Mouse (Mus musculus): ENCODE results near the gene Skil.

The Skil gene

DNA sequence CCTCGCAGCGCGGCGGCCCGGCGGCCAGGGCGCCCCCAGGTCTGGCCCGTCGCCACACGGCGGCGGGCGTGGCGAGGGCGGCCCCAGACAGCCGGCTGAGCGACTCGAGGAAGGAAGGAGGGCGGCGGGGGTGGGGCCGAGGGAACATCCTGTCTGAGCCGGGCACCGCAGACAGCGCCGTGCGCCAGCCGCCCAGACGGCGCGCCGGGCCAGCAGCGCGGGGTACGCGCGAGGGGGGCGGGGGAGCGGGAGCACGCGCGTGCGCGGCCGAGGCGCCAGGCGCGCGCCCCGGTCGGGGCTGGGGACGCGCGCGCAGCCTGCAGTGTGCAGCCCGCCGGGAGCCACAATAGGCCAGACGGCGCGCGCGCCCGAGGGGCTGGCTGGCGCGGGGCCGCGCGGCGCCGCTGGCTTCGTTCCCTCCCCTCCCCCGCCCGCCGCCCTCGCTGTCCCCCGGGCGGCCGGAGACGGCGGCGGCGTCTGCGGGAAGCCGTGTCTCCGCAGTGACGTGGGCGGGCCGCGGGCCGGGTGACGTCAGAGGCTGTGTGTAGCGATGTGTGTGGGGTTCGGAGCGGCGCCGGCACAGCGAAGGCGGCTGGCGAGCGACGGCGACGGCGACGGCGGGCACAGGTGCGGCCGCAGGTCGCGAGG lies at the start of gene Skil:
Gene Skil, plus strand, starts transcription at position 528 of the 648 bp plus-strand sequence.
- whole genome bisulfite sequencing = under 1% methylated on average over 92 of the region's 109 CpGs

DNA sequence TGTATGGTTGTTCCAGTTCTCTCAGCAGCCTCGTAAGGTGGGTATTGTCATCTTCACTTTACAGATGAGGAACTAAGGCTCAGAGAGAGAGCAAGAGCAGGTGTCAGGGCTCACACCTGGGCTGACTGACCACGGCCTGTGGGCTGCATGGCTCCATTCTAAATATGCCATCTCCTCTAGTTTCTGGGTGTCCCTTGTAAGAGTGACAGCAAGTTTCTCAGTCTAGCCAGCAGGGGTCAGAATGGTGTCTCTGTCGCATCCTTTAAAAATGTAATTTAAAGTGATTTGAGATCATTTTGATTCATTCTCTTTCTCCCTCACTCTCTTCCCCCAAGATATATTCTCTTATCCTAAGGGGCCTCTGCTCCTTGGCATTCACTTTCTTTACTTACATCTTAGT lies 47.6 kb upstream of the Skil start:
- 53% methylated on average over 3 of the region's 3 CpGs for WGBS

DNA sequence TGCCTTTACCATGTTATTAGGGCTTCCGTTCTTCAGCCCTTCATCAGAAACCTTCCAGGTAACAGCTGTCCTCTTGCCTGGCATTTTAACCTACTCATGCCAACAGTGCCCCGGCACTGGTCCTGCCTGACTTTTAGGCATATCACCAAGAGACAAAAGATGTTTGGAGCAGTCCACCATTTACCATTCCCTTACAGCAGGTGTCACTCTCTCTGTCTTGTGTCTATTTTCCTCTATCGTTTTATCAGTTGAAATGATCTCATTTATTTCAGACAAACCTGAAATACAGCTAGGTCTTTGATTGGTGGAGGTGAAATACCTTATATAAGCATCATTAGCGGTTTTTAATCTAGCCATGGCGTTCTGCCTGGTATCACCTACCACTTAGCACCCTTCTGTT lies 45.8 kb upstream of the Skil start:
- 65% methylated on average over 5 of the region's 5 CpGs for WGBS

DNA sequence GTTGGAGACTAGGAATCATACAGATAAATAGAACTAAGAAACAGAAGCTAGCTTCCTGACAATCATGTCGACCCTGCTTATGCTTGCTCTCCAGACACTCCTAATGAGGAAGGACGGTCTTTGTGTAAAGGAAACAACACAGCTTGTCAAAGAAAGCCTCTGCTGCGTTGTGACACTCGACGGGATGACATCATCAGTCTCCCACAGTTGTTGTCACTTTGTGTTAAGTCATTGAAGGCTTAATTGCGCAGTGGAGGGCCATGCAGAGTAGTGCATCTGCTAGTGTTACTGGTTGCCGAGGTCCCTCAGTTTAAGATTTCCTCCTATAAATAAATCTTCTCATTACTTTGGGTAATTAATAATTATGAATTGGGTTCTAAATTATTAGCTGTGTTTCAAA lies 44.5 kb upstream of the Skil start:
- 45% methylated on average over 7 of the region's 7 CpGs for WGBS

DNA sequence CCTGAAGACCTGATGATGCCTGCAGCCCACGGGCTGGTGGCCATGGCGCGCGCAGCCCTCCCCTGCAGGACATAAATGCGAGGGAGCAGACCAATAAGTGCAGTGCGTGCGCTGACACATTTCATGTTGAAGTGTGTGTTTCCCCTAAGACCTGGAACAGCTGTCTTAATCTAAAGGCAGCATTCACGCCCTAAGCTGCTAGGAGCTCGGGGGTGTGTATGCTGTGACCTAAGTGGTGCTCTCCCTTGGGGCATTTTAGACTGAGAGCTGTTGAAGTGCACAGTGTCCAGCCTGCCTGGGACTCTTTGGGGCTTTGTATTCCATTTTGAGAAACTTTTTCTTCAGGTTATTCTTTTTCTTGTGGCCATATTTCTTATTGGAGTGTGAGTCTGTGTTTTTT lies 43.1 kb upstream of the Skil start:
- whole genome bisulfite sequencing = 91% methylated on average over 9 of the region's 9 CpGs

DNA sequence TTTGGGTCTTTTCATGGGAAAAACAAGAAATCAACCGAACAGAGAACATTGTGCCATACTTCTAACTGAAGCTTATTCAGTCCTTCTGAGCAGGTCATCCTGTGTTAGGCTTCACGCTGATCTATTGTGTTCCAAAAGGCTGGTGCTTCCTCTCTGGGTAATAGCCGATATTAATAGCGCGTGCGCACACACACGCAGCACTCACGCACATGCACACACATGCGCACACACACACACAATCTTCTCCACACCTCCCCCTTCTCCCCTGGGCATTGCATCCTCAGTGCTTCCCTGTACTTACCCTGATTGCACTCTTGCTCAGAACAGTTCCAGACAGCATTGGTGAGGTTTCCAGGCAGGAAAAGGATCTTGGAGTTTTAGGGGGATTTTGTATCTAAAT lies 41.7 kb upstream of the Skil start:
- 86% methylated on average over 9 of the region's 9 CpGs for WGBS

DNA sequence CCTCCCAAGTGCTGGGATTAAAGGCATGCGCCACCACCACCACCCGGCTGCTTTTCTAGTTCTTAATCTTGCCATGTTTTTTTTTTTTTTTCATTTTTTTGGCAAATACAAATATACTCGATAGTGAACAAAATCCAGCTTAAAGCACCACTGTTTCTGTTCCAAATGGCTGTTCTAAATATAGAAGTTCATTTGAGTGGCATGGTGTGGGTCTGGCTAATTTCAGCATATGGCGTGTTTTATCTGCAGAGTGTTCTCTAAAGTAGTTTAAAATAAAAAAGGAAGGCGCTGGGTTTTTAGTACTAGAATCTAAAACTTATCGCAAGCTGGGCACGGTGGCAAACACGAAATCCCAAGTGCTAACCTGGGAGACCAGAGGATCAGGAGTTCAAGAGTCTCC lies 40.0 kb upstream of the Skil start:
- 55% methylated on average over 8 of the region's 8 CpGs for WGBS

DNA sequence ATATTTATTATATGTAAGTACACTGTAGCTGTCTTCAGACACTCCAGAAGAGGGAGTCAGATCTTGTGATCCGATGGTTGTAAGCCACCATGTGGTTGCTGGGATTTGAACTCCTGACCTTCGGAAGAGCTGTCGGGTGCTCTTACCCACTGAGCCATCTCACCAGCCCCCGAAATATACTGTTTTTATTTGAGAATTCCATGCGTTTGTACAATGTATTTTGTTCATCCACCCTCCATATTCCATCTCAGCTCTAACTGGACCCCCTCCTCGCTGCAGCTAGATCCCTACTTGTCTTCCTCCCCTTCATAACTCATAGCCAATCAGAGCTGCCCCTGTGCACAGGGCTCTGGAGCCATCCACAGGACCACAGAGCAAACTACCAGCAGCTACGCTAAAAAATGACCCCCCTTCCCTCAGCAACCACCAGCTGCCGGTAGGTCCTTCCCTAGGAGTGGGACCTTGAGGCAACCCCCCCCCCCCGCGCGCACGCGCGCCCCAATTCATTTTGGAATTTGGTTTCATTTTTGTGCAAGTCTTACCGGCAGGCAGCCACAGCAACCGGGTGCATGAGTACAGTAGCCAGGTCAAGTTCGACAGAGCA lies 38.7 kb upstream of the Skil start:
- 19% methylated on average over 17 of the region's 17 CpGs for WGBS

DNA sequence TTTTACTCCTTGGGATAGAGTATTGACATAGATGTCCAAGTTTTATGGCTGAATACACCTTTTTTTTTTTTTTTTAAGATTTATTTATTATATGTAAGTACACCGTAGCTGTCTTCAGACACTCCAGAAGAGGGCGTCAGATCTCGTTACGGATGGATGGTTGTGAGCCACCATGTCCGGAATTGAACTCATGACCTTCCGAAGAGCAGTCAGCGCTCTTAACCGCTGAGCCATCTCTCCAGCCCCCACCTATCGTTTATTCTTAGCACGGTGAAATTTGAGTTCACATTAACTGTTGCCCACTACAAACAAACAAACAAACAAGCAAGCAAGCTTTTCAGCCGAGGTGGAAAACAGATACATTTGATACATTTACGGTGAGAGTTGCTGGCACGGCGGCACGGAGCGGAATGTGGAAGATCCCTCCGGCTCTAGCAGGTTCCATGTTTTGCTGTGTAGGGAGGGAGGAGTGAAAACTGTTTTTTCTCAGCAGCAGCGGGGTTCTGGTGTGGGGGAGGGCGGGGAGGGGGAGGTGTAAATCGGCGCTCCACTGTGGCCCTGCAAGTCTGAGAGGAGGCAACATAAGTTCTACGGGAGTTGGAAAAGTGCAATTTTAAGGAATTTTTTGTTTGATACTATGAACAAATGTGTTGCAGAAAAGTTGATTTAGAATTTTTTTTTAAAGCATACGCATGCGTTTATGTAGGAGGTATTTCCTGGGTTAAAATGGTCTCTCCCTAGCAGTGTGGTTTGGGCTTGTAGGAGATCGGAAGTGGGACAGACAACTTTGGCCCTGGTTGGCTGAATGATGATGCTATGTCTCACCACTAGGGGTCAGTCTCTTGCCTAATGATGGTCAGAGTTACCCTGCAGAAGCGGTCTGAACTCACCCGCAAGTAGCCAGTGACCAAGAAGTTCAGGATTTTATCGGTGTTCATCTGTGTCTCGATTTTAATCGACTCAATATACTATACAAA lies 37.9 kb upstream of the Skil start:
- WGBS = 1% methylated on average over 30 of the region's 30 CpGs

DNA sequence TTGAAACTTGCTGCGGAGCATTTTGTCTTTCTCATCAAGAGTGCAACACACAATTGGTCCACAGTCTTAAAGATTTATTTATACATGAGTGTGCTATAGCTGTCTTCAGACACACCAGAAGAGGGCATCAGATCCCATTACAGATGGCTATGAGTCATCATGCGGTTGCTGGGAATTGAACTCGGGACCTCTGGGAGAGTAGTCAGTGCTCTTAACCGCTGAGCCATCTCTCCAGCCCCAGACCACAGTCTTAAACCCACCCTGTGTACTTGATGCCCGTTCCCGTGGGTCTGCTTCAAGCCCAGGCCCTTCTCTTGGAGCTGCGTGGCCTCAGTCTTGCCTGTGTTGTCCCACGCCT lies 34.1 kb upstream of the Skil start:
- WGBS = 84% methylated on average over 8 of the region's 8 CpGs

DNA sequence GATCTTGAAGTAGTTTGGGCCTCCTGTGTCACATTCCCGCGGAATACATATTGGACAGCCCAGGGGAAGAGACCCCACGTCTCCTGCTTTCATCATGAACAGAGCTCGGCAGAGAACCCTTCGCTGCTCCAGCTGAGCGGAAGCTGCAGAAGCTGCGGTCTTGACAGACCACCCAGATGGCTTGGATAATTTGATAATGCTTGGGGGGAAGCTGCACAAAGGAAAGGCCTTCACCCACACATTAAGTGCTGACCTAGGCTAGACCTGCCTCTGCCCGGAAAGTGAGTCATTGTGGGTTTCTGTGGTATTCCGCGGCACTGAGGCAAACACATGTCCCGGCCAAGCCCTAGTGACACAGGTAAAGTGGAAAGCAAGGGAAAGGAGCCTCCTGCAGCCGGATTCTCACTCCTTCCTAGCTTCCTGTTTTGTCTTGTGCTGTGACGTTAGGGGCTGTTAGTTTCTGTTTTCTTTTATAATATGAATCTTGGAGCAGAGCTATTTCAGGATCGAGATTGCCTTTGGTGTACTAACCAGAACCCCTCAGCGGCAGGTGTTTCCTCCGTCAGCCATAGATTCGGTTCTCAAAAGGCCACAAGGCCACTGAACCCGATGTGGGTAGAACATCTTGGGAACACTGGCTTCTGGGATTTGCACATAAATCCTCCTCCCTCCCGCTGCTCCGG lies 33.6 kb upstream of the Skil start:
- WGBS = 74% methylated on average over 20 of the region's 20 CpGs

DNA sequence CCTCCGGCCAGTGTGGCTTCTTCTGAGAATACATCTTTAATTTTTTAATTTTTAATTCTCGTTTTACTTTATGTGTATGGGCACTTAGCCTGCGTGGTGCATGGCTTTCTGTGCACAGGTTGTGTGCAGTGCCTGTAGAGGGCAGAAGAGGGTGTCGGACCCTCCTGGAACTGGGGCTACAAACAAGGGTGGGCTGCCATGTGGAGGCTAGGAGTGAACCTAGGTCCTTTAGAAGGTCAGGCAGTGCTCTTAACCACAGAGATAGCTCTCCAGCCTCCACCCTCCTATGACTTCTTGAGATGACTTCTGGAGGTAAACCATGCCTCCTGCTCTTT lies 33.1 kb upstream of the Skil start:
- WGBS = 73% methylated on average over 4 of the region's 4 CpGs

DNA sequence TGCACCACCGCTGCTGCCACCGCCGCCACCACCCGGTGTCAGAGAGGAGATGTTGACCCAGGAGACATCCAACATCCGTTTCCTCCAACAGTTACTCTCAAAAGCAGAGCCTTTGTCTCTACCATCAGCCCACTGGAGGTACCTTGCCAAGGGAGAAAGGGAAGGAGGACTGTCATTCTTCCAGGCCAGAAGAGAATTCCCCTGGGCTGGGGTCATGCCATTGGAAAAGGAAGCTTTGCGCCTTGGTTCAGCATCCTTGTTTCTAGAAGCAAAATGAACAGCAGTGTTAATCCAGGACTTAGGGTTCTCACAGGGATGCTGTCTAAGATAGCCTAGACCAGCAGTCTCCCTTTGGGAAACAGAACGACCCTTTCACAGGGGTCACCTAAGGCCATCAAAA lies 32.5 kb upstream of the Skil start:
- 85% methylated on average over 7 of the region's 7 CpGs for WGBS

DNA sequence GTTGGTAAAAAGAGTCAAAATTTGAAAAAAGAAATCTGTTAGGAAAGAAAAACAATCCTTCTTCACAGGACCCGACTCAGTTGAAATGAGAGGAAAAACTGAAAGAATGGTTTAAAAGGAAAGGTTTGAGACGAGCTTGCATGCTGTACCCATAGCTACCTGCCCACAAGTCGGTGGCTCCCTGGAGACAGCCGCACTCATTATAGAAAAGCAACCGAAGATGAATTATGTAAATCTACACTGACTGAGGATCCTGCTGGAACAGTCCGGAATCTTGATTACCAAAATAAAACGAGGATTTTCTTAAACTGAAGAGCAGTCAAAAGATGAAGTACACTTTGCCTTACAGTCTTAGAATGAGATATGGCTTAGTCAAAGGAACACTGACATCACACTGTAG lies 26.4 kb upstream of the Skil start:
- WGBS = 41% methylated on average over 7 of the region's 7 CpGs

DNA sequence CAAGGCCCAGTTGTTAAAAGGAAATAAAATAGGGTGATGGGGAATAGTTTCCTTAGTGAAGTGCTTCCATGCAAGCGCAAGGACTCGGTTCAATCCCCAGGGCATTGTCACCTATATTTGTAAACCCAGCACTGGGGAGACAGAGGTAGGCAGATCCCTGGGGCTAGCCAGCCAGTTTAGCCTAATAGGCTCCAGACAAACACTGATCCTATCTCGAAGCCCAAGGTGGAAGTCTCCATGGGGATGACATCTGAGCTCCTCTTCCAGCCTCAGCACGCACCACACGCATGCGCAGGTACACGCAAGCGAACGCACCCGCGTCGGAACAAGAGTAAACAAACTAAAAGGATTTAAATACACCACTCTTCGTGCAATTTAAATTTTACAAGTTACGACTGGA lies 23.1 kb upstream of the Skil start:
- 95% methylated on average over 14 of the region's 14 CpGs for WGBS

DNA sequence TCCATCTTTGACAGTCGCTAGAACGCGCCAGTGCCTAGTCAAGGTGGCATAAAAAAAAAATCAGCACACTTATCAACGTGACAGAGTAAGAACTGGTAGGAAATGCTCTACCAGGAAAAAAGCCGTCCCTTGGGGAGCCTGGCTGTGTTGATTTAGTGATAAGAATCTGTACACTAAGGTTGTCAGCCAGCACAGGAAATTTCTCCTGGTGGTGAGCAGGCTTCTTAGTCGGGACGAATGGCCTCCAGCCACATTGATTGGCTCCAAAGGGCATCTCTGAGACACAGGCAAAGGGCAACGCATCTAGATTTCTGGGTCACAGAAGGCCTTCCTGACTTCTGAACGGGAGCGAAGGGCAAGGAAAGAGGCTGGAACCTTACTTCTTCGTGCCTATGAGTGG lies 19.1 kb upstream of the Skil start:
- 75% methylated on average over 11 of the region's 11 CpGs for WGBS

DNA sequence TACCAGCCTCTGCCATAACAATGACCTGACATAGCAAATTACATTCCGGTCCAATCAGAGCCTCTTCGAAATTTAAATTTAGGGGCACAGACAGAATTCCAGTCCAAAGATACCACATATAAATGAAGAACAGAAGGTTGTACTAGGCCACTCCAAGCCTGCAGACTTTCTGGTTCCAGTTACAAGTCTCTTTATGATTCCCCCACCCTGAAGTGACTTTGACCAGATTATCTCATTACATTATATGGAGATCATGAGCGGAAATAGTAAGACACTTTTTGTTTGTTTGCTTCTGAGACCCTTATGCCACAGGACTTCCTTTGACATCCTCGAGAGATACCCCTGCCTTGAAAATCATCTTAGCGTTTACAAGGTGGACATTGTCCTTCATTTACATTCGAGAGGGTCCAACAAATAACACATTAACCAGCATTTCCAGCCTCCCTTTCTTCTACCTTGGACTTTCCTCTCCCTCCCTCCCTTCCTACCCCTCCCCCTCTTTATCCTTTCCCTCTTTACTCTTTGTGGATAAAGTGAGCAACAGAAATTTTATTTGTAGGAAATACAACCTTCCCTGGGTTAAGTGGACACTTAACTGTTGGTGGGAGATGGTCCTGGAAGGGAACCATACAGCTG lies 17.7 kb upstream of the Skil start:
- WGBS = 94% methylated on average over 6 of the region's 6 CpGs

DNA sequence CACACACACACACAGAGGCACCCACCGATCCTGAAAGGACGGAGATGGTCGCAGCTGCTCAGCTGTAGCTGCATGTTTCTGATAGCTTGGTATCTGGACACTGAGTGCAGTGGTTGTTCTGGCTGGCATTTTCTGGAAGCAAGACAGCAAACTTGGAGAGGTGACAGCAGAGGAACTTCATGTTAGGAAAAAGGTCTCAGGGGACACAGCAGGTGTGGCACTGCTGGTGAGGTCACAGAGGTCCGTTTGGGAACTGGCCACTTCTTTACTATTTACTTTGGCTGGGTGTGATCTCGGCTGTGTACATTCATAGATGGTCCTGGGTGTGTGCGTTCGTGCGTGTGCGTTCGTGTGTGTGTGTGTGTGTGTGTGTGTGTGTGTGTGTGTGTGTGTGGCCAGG lies 15.4 kb upstream of the Skil start:
- 68% methylated on average over 10 of the region's 10 CpGs for WGBS

DNA sequence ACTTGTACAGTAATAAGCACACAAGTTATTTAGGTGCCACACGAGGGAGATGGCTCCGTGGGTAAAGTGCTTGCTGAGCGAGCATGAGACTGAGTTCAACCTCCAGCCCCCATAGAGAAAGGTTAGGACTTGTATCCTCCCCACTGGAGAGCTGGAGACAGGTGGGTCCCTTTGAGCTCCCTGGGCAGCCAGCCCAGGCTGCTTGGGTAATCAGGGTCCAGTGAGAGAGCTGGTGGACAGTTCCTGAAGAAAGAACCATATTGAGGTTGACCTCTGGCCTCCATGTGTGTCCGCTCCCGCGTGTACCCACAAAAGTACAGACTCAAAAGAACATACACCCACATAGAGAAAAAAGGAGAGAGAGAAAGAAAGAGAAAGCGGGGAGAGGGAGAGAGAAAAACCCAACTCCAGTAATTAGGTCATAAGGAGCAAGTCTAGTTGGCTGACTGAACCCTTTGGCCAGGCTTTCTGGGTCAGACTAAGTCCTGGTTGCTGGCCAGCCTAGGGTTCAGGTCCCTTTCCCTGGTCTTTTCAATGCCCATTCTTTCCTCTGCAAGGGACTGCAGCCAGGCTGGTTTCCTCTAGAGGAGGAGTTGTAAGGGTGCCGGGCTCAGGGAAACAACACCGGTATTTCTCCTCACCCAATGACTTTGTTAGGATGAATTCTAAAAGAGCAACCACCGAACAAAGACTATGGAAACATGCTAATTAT lies 13.9 kb upstream of the Skil start:
- 65% methylated on average over 10 of the region's 10 CpGs for WGBS

DNA sequence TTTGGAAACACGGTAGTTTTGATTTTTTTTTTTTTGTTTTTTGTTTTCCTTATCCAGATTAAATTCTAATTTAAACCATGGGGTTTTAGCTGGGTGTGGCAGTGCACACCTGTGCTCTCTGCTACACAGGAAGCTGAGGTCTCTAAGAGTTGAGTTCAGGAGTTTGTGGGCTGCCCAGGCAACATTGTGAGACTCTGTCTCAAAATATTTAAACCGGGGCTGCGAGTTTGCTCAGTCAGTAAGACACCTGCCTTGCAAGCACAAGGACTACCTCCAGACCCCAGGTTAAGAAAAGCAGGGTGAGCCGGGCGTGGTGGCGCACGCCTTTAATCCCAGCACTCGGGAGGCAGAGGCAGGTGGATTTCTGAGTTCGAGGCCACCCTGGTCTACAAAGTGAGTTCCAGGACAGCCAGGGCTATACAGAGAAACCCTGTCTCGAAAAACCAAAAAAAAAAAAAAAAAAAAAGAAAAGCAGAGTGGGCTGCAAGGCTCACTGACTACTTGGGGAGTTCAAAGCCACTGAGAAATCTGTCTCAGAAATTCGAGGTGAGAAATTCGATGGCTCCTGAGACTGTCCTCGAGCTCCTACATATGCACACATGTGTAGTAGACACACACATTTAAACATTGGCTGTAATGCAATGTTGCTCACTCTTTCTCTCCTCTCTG lies 11.9 kb upstream of the Skil start:
- 87% methylated on average over 12 of the region's 13 CpGs for WGBS
